In genomic region chr17:16493546-16493945, GRCm38 (mm10) we compare ENCODE assay signal across 28 mouse cellular contexts.
DNase-seq lines count a peak whose midpoint lies in the region; ATAC-seq and TF ChIP-seq lines count a peak whose summit lies in the region.
"Had no signal": no experiment of that assay in that cellular context is flagged by ENCODE, and none has a peak within 500 bp of the region (broad histone marks: within the 10 kb centered on the region; RNA-seq: fewer than 3 reads in every experiment).

No protein-coding gene starts in this region.

- no peaks in the 10 kb centered on the region for H3K9me3 ChIP-seq in forebrain, embryonic 11.5 days (ENCODE audit: control insufficient read depth, low read length)
- H3K9me3 ChIP-seq in forebrain, embryonic 10.5 days: no peaks in the 10 kb centered on the region
- no peaks in the 10 kb centered on the region for H3K9me3 ChIP-seq in midbrain, embryonic 12.5 days
- no peaks in the 10 kb centered on the region for H3K9me3 ChIP-seq in midbrain, postnatal 0 days (ENCODE audit: low read length)
- H3K9me3 ChIP-seq in hindbrain, embryonic 14.5 days (ENCODE audit: control insufficient read depth, low read length): no peaks in the 10 kb centered on the region
- H3K9me3 ChIP-seq in intestine, embryonic 15.5 days: no peaks in the 10 kb centered on the region
- H3K9me3 ChIP-seq: embryonic facial prominence, embryonic 13.5 days; hindbrain, embryonic 15.5 days; neural tube, embryonic 12.5 days had no signal

- no peaks in the 10 kb centered on the region for H3K4me1 ChIP-seq in forebrain, embryonic 11.5 days (replicated peaks; ENCODE audit: control insufficient read depth, insufficient read depth, low read length)
- H3K4me1 ChIP-seq in forebrain, embryonic 10.5 days: no peaks in the 10 kb centered on the region
- no peaks in the 10 kb centered on the region for H3K4me1 ChIP-seq in midbrain, embryonic 12.5 days
- H3K4me1 ChIP-seq in midbrain, postnatal 0 days (ENCODE audit: insufficient read depth, low read length): no peaks in the 10 kb centered on the region
- no peaks in the 10 kb centered on the region for H3K4me1 ChIP-seq in hindbrain, embryonic 14.5 days (replicated peaks; ENCODE audit: control insufficient read depth, insufficient read depth, low read length)
- H3K4me1 ChIP-seq in intestine, embryonic 15.5 days (replicated peaks): no peaks in the 10 kb centered on the region
- H3K4me1 ChIP-seq: embryonic facial prominence, embryonic 13.5 days; hindbrain, embryonic 15.5 days; neural tube, embryonic 12.5 days had no signal

- no peak overlapping the region for H3K9ac ChIP-seq in forebrain, embryonic 11.5 days (ENCODE audit: low read length)
- no peak overlapping the region for H3K9ac ChIP-seq in midbrain, embryonic 12.5 days (replicated peaks)
- H3K9ac ChIP-seq in midbrain, postnatal 0 days (replicated peaks; ENCODE audit: low read length, poor library complexity, severe bottlenecking): no peak overlapping the region
- H3K9ac ChIP-seq in hindbrain, embryonic 14.5 days: no peak overlapping the region
- no peak overlapping the region for H3K9ac ChIP-seq in intestine, embryonic 15.5 days
- H3K9ac ChIP-seq: embryonic facial prominence, embryonic 13.5 days; hindbrain, embryonic 15.5 days; liver, embryonic 14.5 days; neural tube, embryonic 12.5 days had no signal

- TF ChIP-seq CTCF in midbrain, postnatal 0 days (IDR thresholded peaks at IDR 0.05): no peak

- no peak overlapping the region for H3K27ac ChIP-seq in forebrain, embryonic 11.5 days (ENCODE audit: low read depth, low read length)
- no peak overlapping the region for H3K27ac ChIP-seq in forebrain, embryonic 10.5 days
- H3K27ac ChIP-seq in midbrain, embryonic 12.5 days (replicated peaks): no peak overlapping the region
- no peak overlapping the region for H3K27ac ChIP-seq in midbrain, postnatal 0 days (ENCODE audit: low read depth, low read length)
- H3K27ac ChIP-seq in hindbrain, embryonic 14.5 days: no peak overlapping the region
- no peak overlapping the region for H3K27ac ChIP-seq in intestine, embryonic 15.5 days
- H3K27ac ChIP-seq: embryonic facial prominence, embryonic 13.5 days; hindbrain, embryonic 15.5 days; kidney, postnatal 0 days; liver, embryonic 14.5 days; macrophage; neural tube, embryonic 12.5 days had no signal

- no peak overlapping the region for H3K4me3 ChIP-seq in forebrain, embryonic 11.5 days (ENCODE audit: low read depth, low read length)
- H3K4me3 ChIP-seq in forebrain, embryonic 10.5 days: no peak overlapping the region
- no peak overlapping the region for H3K4me3 ChIP-seq in midbrain, embryonic 12.5 days
- H3K4me3 ChIP-seq in midbrain, postnatal 0 days (ENCODE audit: low read depth, low read length): no peak overlapping the region
- no peak overlapping the region for H3K4me3 ChIP-seq in hindbrain, embryonic 14.5 days (replicated peaks; ENCODE audit: low read length)
- H3K4me3 ChIP-seq in intestine, embryonic 15.5 days (replicated peaks): no peak overlapping the region
- H3K4me3 ChIP-seq: embryonic facial prominence, embryonic 13.5 days; hindbrain, embryonic 15.5 days; myocyte; neural tube, embryonic 12.5 days had no signal

- H3K36me3 ChIP-seq in forebrain, embryonic 11.5 days (ENCODE audit: control insufficient read depth, insufficient read depth, low read length): no peaks in the 10 kb centered on the region
- H3K36me3 ChIP-seq in forebrain, embryonic 10.5 days (replicated peaks): no peaks in the 10 kb centered on the region
- H3K36me3 ChIP-seq in midbrain, embryonic 12.5 days: no peaks in the 10 kb centered on the region
- no peaks in the 10 kb centered on the region for H3K36me3 ChIP-seq in midbrain, postnatal 0 days (ENCODE audit: insufficient read depth, low read length)
- no peaks in the 10 kb centered on the region for H3K36me3 ChIP-seq in hindbrain, embryonic 14.5 days (replicated peaks; ENCODE audit: control insufficient read depth, insufficient read depth)
- no peaks in the 10 kb centered on the region for H3K36me3 ChIP-seq in intestine, embryonic 15.5 days
- H3K36me3 ChIP-seq: embryonic facial prominence, embryonic 13.5 days; hindbrain, embryonic 15.5 days; neural tube, embryonic 12.5 days had no signal

- DNase-seq in forebrain, embryonic 11.5 days (ENCODE audit: low spot score): no peak
- no peak for DNase-seq in forebrain, embryonic 10.5 days (ENCODE audit: extremely low spot score, low spot score)
- DNase-seq in midbrain, postnatal 0 days (ENCODE audit: low spot score): no peak
- DNase-seq in hindbrain, embryonic 14.5 days (ENCODE audit: low spot score): peak; percentile 30
- DNase-seq in left cerebral cortex, postnatal 14 days (ENCODE audit: low spot score in 2 of 2): no peak
- DNase-seq in adrenal gland, adult (ENCODE audit: inconsistent age in 2 of 2, low spot score in 1 of 2): no peak
- DNase-seq: adrenal gland, postnatal 14 days; cerebellum, adult 11-12 months; cerebellum, adult 9-11 months; embryo, embryonic 11 days; gastrocnemius, postnatal 14 days; heart, postnatal 14 days; kidney, adult 8-10 months; liver; lung, adult 2 months; lung, postnatal 10 days; thymus, postnatal 4 days had no signal

- 58% methylated on average over 2 of the region's 2 CpGs for WGBS in forebrain, embryonic 11.5 days
- WGBS in forebrain, embryonic 10.5 days: 87% methylated on average over 2 of the region's 2 CpGs
- 39% methylated on average over 2 of the region's 2 CpGs for WGBS in midbrain, embryonic 12.5 days
- WGBS in midbrain, postnatal 0 days: 19% methylated on average over 2 of the region's 2 CpGs
- WGBS in hindbrain, embryonic 14.5 days: 39% methylated on average over 2 of the region's 2 CpGs
- WGBS in intestine, embryonic 15.5 days: 82% methylated on average over 2 of the region's 2 CpGs

- no peak overlapping the region for H3K4me2 ChIP-seq in forebrain, embryonic 11.5 days (ENCODE audit: low read depth, low read length, severe bottlenecking)
- no peak overlapping the region for H3K4me2 ChIP-seq in midbrain, embryonic 12.5 days (replicated peaks)
- H3K4me2 ChIP-seq in midbrain, postnatal 0 days (ENCODE audit: low read depth, low read length, poor library complexity, severe bottlenecking): no peak overlapping the region
- no peak overlapping the region for H3K4me2 ChIP-seq in hindbrain, embryonic 14.5 days (replicated peaks)
- no peak overlapping the region for H3K4me2 ChIP-seq in intestine, embryonic 15.5 days (replicated peaks)
- H3K4me2 ChIP-seq: embryonic facial prominence, embryonic 13.5 days; hindbrain, embryonic 15.5 days; neural tube, embryonic 12.5 days had no signal

- peak; percentile 76 for ATAC-seq in forebrain, embryonic 11.5 days (replicated peaks; ENCODE audit: low FRiP score)
- ATAC-seq in midbrain, embryonic 12.5 days (ENCODE audit: low FRiP score, low read depth): peak; percentile 81
- ATAC-seq in midbrain, postnatal 0 days (ENCODE audit: low FRiP score): no peak
- ATAC-seq in hindbrain, embryonic 14.5 days (ENCODE audit: low FRiP score): no peak
- ATAC-seq in intestine, embryonic 15.5 days: no peak
- ATAC-seq: intestine, embryonic 16.5 days had no signal

- no peaks in the 10 kb centered on the region for H3K27me3 ChIP-seq in forebrain, embryonic 11.5 days (ENCODE audit: control insufficient read depth, insufficient read depth, low read length)
- no peaks in the 10 kb centered on the region for H3K27me3 ChIP-seq in forebrain, embryonic 10.5 days (ENCODE audit: poor library complexity, severe bottlenecking)
- no peaks in the 10 kb centered on the region for H3K27me3 ChIP-seq in midbrain, embryonic 12.5 days
- no peaks in the 10 kb centered on the region for H3K27me3 ChIP-seq in midbrain, postnatal 0 days (ENCODE audit: insufficient read depth, low read length)
- H3K27me3 ChIP-seq in hindbrain, embryonic 14.5 days (ENCODE audit: control insufficient read depth, insufficient read depth, low read length): no peaks in the 10 kb centered on the region
- H3K27me3 ChIP-seq in intestine, embryonic 15.5 days (replicated peaks): no peaks in the 10 kb centered on the region
- H3K27me3 ChIP-seq: CH12.LX; embryonic facial prominence, embryonic 13.5 days; hindbrain, embryonic 15.5 days; neural tube, embryonic 12.5 days had no signal

- intact Hi-C loops in left cerebral cortex, postnatal 14 days (cut with DNase I): no loop called here

Comparison
In these comparisons a context has a peak if more than half of its experiments do, and no peak if none do; other contexts are left out.
1. ATAC-seq: peak in forebrain, embryonic 11.5 days (single experiment) and midbrain, embryonic 12.5 days (single experiment); none in midbrain, postnatal 0 days (single experiment), hindbrain, embryonic 14.5 days (single experiment) and intestine, embryonic 15.5 days (single experiment).